Mouse (Mus musculus) gastrocnemius, adult 2 months (tissue): ENCODE data around the gene Tnfaip8l1. TPM values are rescaled to one million over a fixed set of nuclear protein-coding genes. Genes with fewer than 3 reads are reported as not detected.

Source experiments
- DNase-seq: peaks from one replicate; pipeline ENCODE4 v3.0.0; 2022
- H3K27ac ChIP-seq: fragments of 200-600 bp; 2 replicates; pipeline ENCODE4 v1.8.1; 2022; ENCODE audit warnings: mild to moderate bottlenecking
- H3K4me3 ChIP-seq: fragments of 200-600 bp; 2 replicates; pipeline ENCODE4 v1.8.1; 2022; ENCODE audit warnings: mild to moderate bottlenecking, moderate library complexity
- CTCF ChIP-seq: fragments of 200-600 bp; IDR thresholded peaks from 2 replicates; pipeline ENCODE4 v1.8.1; 2022; ENCODE audit warnings: antibody characterized with exemption, mild to moderate bottlenecking, moderate library complexity
- intact Hi-C: fragments of 180-260 bp; cut with DNase I; formaldehyde crosslinking; loops from one replicate; pipeline ENCODE4 v1.15.1; 2025
- total RNA-seq, 2 experiments: library from RNA; stranded (reverse); gene quantifications; 2 replicates each; pipeline ENCODE4 v1.2.3; 2021

Tnfaip8l1 gene
- total RNA-seq, 2 experiments from 2014 or later: 0.25 to 0.43 TPM

DNA sequence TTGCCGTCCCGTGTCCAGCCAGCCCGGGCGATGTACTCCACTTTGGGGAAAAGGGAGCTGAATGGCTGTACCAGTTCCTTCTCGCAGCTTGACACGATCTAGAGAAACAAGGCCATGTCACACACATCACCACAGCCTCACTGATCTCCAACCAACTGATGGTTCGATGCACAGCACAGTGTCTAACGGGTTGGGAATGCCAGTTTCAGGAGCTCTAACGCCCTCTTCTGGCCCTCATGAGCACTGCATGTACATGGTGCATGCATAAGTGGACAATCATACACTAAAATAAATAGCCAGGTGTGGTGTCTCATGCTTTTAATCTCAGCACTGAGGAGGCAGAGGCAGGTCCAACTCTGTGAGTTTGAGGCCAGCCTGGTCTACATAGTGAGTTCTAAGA is 38.3 kb downstream of the Tnfaip8l1 start:
- Histone ChIP-seq H3K4me3 (no peak overlapping the region), H3K27ac (no peak overlapping the region)
- TF ChIP-seq CTCF: peak; percentile 33; the same call in 1 of the 2 replicates
- intact Hi-C loops: no loop called here
- no peak for DNase-seq

DNA sequence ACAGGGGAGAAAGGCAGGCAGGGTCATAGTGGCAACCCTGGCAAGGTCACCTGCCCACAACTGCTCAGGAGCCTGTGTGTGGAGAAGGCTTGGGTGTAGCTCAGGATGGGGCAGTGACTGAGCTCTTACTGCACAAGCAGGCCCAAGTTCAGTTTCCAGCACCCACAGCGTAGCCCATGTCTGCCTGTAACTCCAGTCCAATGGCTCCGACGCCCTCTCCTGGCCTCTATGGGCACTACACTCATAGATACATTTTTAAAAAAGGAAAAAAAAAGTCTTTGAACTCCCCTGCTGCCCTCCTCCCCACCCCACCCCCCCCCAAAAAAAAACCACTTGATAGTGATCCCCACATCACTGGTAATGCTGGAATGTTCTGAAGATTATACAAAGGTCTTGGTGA is 39.4 kb downstream of the Tnfaip8l1 start:
- peak; percentile 23 for TF ChIP-seq CTCF
- no peak overlapping the region for H3K4me3 ChIP-seq
- H3K27ac ChIP-seq: no peak overlapping the region
- no peak for DNase-seq
- intact Hi-C loops: no loop called here

DNA sequence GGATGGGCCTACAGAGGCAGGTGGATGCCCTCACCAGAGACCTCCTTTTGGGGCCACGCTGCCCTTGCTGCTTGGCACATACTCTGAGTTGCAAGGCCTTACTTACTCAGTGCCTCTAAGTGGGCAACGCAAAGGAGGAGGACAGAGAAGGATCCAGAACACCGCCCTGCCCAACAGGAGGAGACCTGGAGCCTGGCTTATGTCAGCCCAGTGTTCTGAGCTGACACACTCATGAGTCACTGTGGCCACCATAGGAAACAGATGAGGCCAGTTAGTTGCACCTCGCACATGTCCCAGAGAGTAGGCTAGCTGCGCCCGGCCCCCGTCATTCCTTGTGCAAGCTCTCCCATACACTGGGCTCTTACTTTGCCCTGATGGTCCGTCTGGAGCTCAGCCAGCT is 40.2 kb downstream of the Tnfaip8l1 start:
- Histone ChIP-seq H3K4me3 (no peak overlapping the region), H3K27ac (no peak overlapping the region)
- intact Hi-C loops: no loop called here
- no peak for DNase-seq
- no peak for TF ChIP-seq CTCF

- H3K27ac ChIP-seq: no peak overlapping the region
- no peak overlapping the region for H3K4me3 ChIP-seq
- intact Hi-C loops: no loop called here
- peak; percentile 27; the same call in 1 of the 2 replicates for TF ChIP-seq CTCF
- DNase-seq: no peak
These were observed 41.5 kb downstream of the Tnfaip8l1 start for GRCm38 (mm10) chr17:56203729-56204128.

DNA sequence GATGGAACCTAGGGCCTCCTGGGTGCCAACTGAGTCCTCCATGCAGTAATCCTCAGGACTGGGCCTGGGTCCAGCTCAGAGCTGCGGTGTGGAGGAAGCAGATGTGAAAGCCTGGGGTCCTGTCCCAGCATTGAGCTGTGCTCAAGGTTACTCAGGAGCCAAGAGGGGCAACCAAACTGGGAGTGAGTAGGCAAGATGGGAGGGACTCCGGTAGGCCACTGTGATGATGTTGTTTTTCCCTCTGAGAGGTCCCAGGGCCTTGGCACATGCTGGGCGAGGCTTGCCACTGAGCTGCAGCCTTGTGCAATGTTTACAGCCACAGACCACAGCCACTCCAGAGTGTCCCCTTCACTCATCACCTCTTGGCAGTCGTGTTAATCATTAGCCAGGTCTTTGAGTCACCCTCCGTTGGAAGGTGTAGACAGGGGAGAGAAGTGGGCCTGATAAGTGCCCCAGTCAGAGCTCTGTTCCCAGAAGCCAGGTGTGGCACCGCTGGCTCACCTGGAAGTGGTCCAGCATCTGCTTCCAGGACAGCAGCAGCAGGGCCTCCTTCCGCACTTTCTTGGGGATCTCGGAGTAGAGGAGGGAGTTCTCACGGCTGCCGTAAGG is 44.1 kb downstream of the Tnfaip8l1 start:
- H3K27ac ChIP-seq: no peak overlapping the region
- peak; percentile 12 for DNase-seq
- TF ChIP-seq CTCF: no peak
- intact Hi-C loops: no loop called here
- H3K4me3 ChIP-seq: no peak overlapping the region

DNA sequence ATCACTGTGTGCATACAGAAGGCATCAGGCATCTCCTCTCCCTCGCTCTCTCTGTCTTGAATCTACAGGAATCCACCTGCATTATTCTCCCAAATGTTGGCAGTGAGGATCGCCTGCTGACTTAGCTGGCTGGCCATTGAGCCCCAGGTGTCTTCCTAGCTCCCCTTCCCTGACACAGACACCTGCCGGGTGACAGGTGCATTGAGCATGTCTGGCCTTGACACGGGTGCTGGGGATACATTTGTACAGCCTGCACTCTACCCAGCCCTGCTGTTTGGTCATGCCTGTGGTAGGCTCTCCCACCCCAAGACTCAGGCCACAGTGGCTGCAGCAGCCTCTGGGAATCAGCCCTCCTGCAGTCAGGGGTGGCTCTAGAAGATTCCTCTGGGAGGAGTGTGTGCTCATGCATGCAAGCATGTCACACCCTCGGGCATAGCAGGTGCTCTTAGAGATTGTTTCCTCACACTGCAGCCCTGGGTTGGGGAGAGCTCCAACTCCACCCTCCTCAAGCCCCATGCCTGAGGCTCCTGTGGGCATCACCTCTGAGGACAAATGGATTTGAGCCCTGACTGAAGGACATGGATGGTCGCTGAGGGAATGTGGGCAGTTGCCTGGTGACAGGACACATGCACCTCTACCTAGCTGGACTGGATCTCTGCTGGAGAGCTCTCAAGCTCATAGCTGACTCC is 44.9 kb downstream of the Tnfaip8l1 start:
- intact Hi-C loops: no loop called here
- no peak for TF ChIP-seq CTCF
- Histone ChIP-seq H3K4me3 (no peak overlapping the region), H3K27ac (no peak overlapping the region)
- DNase-seq: no peak

GRCm38 (mm10) chr17:56207963-56208530 is 45.8 kb downstream of the Tnfaip8l1 start:
- TF ChIP-seq CTCF: no peak
- Histone ChIP-seq H3K27ac (no peak overlapping the region), H3K4me3 (no peak overlapping the region)
- DNase-seq: no peak
- intact Hi-C loops: no loop called here

- no peak overlapping the region for H3K27ac ChIP-seq
- DNase-seq: no peak
- intact Hi-C loops: no loop called here
These were observed 46.5 kb downstream of the Tnfaip8l1 start for GRCm38 (mm10) chr17:56208821-56209220.

DNA sequence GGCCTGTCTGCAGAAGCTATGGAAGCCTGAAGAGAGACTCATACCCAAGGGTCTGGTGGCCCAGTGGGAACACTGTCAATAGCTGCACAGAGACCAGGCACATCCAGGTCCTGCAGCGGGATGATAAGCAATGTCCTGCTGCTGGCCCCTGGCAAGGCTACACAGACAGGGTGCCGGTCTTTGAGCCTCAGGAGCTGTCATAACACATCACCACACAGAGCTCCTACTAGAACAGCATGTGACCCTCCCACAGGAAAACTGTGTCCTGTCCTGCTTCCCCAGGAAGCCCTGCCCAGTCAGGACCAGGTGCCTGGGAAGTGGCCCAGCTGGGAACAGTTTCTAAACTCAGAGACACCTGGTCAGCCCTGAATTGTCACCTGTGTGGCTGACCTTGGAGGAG is 48.8 kb downstream of the Tnfaip8l1 start:
- intact Hi-C loops: no loop called here
- TF ChIP-seq CTCF: no peak
- DNase-seq: no peak
- Histone ChIP-seq H3K27ac (peak overlapping the region; percentile 62), H3K4me3 (peak overlapping the region; percentile 24)

More at GRCm38 (mm10) chr17:56208821-56209220, 46.5 kb downstream of the Tnfaip8l1 start:
- no peak overlapping the region for H3K4me3 ChIP-seq
- no peak for TF ChIP-seq CTCF

DNA sequence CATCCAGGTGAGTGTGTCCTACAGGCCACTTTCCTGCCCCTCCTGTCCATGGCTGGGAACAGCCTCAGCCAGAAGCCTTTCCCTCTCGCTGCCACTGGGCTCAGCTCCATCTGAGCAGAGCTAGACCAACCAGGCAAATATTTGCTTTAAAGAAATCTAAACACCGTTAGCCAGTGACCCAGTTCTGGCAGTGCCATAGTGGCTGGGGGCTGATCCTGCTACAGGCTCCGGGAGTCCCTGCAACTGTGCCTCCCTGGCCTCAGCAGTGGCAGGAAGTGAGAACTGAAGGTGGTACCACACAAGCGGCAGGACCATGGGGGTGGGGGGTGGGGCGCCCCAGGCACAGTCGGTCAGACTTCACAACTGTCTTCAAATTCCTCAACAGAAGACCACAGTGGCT is 50.4 kb downstream of the Tnfaip8l1 start:
- intact Hi-C loops: no loop called here
- DNase-seq: no peak
- H3K27ac ChIP-seq: peak overlapping the region; percentile 16; the same call in 1 of the 2 replicates
- no peak overlapping the region for H3K4me3 ChIP-seq
- TF ChIP-seq CTCF: no peak

GRCm38 (mm10) chr17:56214229-56214628 is 52.0 kb downstream of the Tnfaip8l1 start:
- H3K4me3 ChIP-seq: no peak overlapping the region
- no peak for DNase-seq
- intact Hi-C loops: no loop called here
- no peak for TF ChIP-seq CTCF
- no peak overlapping the region for H3K27ac ChIP-seq

- DNase-seq: no peak
- Histone ChIP-seq H3K27ac (peak overlapping the region; percentile 91), H3K4me3 (peak overlapping the region; percentile 79)
- intact Hi-C loops: loop anchor here (5.0 kb wide), 1 partner anchor 35 kb away; the partner anchor contains the start of gene Mydgf
- no peak for TF ChIP-seq CTCF
These were observed 55.4 kb downstream of the Tnfaip8l1 start for GRCm38 (mm10) chr17:56217670-56218069.
